ENCODE assay signal across 19 mouse cellular contexts in the genomic region with DNA sequence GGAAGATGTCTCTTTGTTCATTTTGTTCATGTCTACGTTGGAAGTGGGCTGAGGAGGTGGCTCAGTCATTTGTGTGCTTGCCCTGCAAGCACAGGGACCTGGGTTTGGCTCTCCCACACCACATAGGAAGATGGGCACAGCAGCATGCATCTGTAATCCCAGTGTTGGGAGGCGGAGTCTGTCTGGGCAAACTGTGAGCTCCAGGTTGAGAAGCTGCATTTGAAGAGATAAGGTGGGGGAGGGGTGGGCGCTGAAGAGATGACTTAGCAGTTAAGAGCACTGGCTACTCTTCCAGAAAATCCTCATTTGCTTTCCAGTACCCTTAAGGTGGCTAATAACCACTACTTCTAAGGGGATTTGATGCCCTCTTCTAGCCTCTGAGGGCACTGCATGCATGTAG. TPM values are rescaled to one million over a fixed set of nuclear protein-coding genes. Genes with fewer than 3 reads are reported as not detected.
DNase-seq lines count a peak whose midpoint lies in the region; ATAC-seq and TF ChIP-seq lines count a peak whose summit lies in the region.
"Had no signal": no experiment of that assay in that cellular context is flagged by ENCODE, and none has a peak within 500 bp of the region (broad histone marks: within the 10 kb centered on the region; RNA-seq: fewer than 3 reads in every experiment).

No protein-coding gene starts in this region.

- peak; percentile 54 for ATAC-seq in erythroid progenitor cell, adult 5-6 weeks (replicated peaks; ENCODE audit: low FRiP score, poor library complexity, severe bottlenecking)
- ATAC-seq in megakaryocyte-erythroid progenitor cell, adult 5-6 weeks (replicated peaks; ENCODE audit: low FRiP score, low TSS enrichment, poor library complexity, severe bottlenecking) = peak; percentile 56

- peaks cover 9 to 20% of the 10 kb centered on the region in 2 experiments for H3K4me1 ChIP-seq in MEL (ENCODE audit: control insufficient read depth in 1 of 2, insufficient read depth in 2 of 2, low read length in 2 of 2)

- no peak overlapping the region for H3K9ac ChIP-seq in MEL (ENCODE audit: control insufficient read depth, low read depth, low read length, poor library complexity, severe bottlenecking)
- H3K9ac ChIP-seq: limb, embryonic 13.5 days had no signal

- TF ChIP-seq POLR2A in MEL (IDR thresholded peaks at IDR 0.05; ENCODE audit: control insufficient read depth in 1 of 2, insufficient read depth in 1 of 2, low read depth in 1 of 2, low read length in 2 of 2, poor library complexity in 1 of 2) = no peak

- no peak for TF ChIP-seq CTCF in MEL (IDR thresholded peaks at IDR 0.05 in 2 of 3, conservative IDR thresholded peaks at IDR 0.05 in 1 of 3; ENCODE audit: control insufficient read depth in 1 of 3, insufficient read depth in 1 of 3, low read depth in 2 of 3, low read length in 3 of 3, poor library complexity in 1 of 3, severe bottlenecking in 1 of 3)

- TF ChIP-seq EP300 in MEL (IDR thresholded peaks at IDR 0.05; ENCODE audit: low read depth in 1 of 2, low read length in 2 of 2) = peak; percentile 29 to 78; a peak in 3 of 4 replicates

- no peak overlapping the region for H3K4me3 ChIP-seq in MEL (ENCODE audit: control insufficient read depth in 1 of 2, insufficient read depth in 1 of 2, low read depth in 2 of 2, low read length in 2 of 2)
- H3K4me3 ChIP-seq: limb, embryonic 13.5 days had no signal

- H3K27ac ChIP-seq in MEL (ENCODE audit: control insufficient read depth, low read depth, low read length) = no peak overlapping the region
- H3K27ac ChIP-seq: limb, embryonic 13.5 days had no signal

- DNase-seq in embryo, embryonic 10.5 days (ENCODE audit: low spot score) = peak; percentile 33
- DNase-seq in embryo, embryonic 10 days (ENCODE audit: low spot score) = no peak
- peak; percentile 86 for DNase-seq in MEL (ENCODE audit: low read depth, low spot score)
- no peak for DNase-seq in gastrocnemius, adult 8-10 months (ENCODE audit: low spot score in 2 of 2)
- no peak for DNase-seq in layer of hippocampus, adult 8-10 months (ENCODE audit: low spot score in 2 of 2)
- DNase-seq in T-cell, adult 2 months (ENCODE audit: low spot score) = no peak
- DNase-seq: adrenal gland, adult 8-10 months; heart, postnatal 4 days; kidney, postnatal 14 days; layer of hippocampus, postnatal 36 days had no signal

- H3K9me3 ChIP-seq in MEL (replicated peaks; ENCODE audit: insufficient read depth, low read length) = no peaks in the 10 kb centered on the region
- H3K9me3 ChIP-seq: limb, embryonic 13.5 days had no signal

- H3K27me3 ChIP-seq in MEL (ENCODE audit: control insufficient read depth in 1 of 2, insufficient read depth in 2 of 2, low read length in 2 of 2) = no peaks in the 10 kb centered on the region
- H3K27me3 ChIP-seq: limb, embryonic 13.5 days had no signal

- peaks cover 1% of the 10 kb centered on the region; the same call in 1 of the 2 replicates for H3K79me2 ChIP-seq in MEL (ENCODE audit: control insufficient read depth, insufficient read depth, low read length, poor library complexity)

- H3K36me3 ChIP-seq in MEL (ENCODE audit: control insufficient read depth in 1 of 2, insufficient read depth in 2 of 2, low read length in 2 of 2) = peaks cover 0 to 18% of the 10 kb centered on the region in 2 experiments; a peak in 2 of 4 replicates
- H3K36me3 ChIP-seq: limb, embryonic 13.5 days had no signal

- TF ChIP-seq RAD21 in MEL (IDR thresholded peaks at IDR 0.05; ENCODE audit: low read depth, low read length) = no peak

TF ChIP-seq in MEL, 35 proteins besides CTCF, POLR2A, EP300 and RAD21 (continues in another document):
- TF ChIP-seq JUND (IDR thresholded peaks at IDR 0.05; ENCODE audit: low read depth, low read length) = no peak
- no peak for TF ChIP-seq MAX (IDR thresholded peaks at IDR 0.05; ENCODE audit: low read length)
- TF ChIP-seq HCFC1 (IDR thresholded peaks at IDR 0.05; ENCODE audit: low read depth, low read length) = no peak
- TF ChIP-seq GABPA (IDR thresholded peaks at IDR 0.05; ENCODE audit: low read depth, low read length) = no peak
- TF ChIP-seq MAZ (IDR thresholded peaks at IDR 0.05; ENCODE audit: low read depth, low read length) = no peak
- peak; percentile 55 for TF ChIP-seq TAL1 (IDR thresholded peaks at IDR 0.05; ENCODE audit: low read length)
- TF ChIP-seq MXI1 (IDR thresholded peaks at IDR 0.05; ENCODE audit: low read depth, low read length) = no peak
- no peak for TF ChIP-seq BHLHE40 (IDR thresholded peaks at IDR 0.05; ENCODE audit: borderline replicate concordance, low read depth, low read length)
- TF ChIP-seq ZNF384 (IDR thresholded peaks at IDR 0.05; ENCODE audit: low read depth, low read length) = no peak
- TF ChIP-seq E2F4 (IDR thresholded peaks at IDR 0.05; ENCODE audit: borderline replicate concordance, low read depth, low read length) = no peak
- no peak for TF ChIP-seq TBP (IDR thresholded peaks at IDR 0.05; ENCODE audit: low read depth, low read length)
- peak; percentile 57; the same call in 1 of the 2 replicates for TF ChIP-seq ETS1 (IDR thresholded peaks at IDR 0.05; ENCODE audit: low read depth, low read length)
- no peak for TF ChIP-seq KAT2A (conservative IDR thresholded peaks at IDR 0.05; ENCODE audit: low read depth, low read length)
- no peak for TF ChIP-seq MYC (IDR thresholded peaks at IDR 0.05; ENCODE audit: low read depth, low read length)
- no peak; the same call in 1 of the 2 replicates for TF ChIP-seq SMC3 (IDR thresholded peaks at IDR 0.05; ENCODE audit: low read depth, low read length)
- no peak for TF ChIP-seq SIN3A (IDR thresholded peaks at IDR 0.05; ENCODE audit: low read length)
- no peak for TF ChIP-seq NELFE (IDR thresholded peaks at IDR 0.05; ENCODE audit: low read depth, low read length)
- no peak for TF ChIP-seq MEF2A (IDR thresholded peaks at IDR 0.05; ENCODE audit: extremely low read depth, insufficient replicate concordance, low read depth, low read length, poor library complexity, severe bottlenecking)
- no peak for TF ChIP-seq MAFK (IDR thresholded peaks at IDR 0.05; ENCODE audit: borderline replicate concordance, low read depth, low read length)
- TF ChIP-seq CHD2 (IDR thresholded peaks at IDR 0.05; ENCODE audit: low read length) = peak; percentile 40
- TF ChIP-seq GATA1 (IDR thresholded peaks at IDR 0.05; ENCODE audit: low read depth, low read length) = peak; percentile 71
- no peak for TF ChIP-seq POLR2AphosphoS5 (IDR thresholded peaks at IDR 0.05; ENCODE audit: borderline replicate concordance, low read depth, low read length)
- TF ChIP-seq TCF12 (IDR thresholded peaks at IDR 0.05; ENCODE audit: low read depth, low read length) = peak; percentile 65
- TF ChIP-seq ZKSCAN1 (IDR thresholded peaks at IDR 0.05; ENCODE audit: low read depth, low read length) = no peak
- TF ChIP-seq ZMIZ1 (IDR thresholded peaks at IDR 0.05; ENCODE audit: low read depth, low read length) = no peak
- no peak for TF ChIP-seq USF1 (IDR thresholded peaks at IDR 0.05; ENCODE audit: low read depth, low read length)
- TF ChIP-seq UBTF (IDR thresholded peaks at IDR 0.05; ENCODE audit: borderline replicate concordance, insufficient read depth, low read depth, low read length) = no peak
- no peak for TF ChIP-seq ELF1 (IDR thresholded peaks at IDR 0.05; ENCODE audit: low read depth, low read length)
- TF ChIP-seq POLR2AphosphoS2 (IDR thresholded peaks at IDR 0.05; ENCODE audit: low read length) = no peak
- TF ChIP-seq RCOR1 (IDR thresholded peaks at IDR 0.05; ENCODE audit: low read depth, low read length) = peak; percentile 50; the same call in 1 of the 2 replicates
- no peak for TF ChIP-seq CHD1 (IDR thresholded peaks at IDR 0.05; ENCODE audit: low read depth, low read length)
- no peak for TF ChIP-seq USF2 (IDR thresholded peaks at IDR 0.05; ENCODE audit: borderline replicate concordance in 1 of 2, insufficient read depth in 1 of 2, low read depth in 1 of 2, low read length in 2 of 2)
- TF ChIP-seq MYB (IDR thresholded peaks at IDR 0.05; ENCODE audit: low read depth, low read length) = no peak

RNA-seq across cellular contexts. Expression of gene Raly, which starts 4.7 kb away (rescaled TPM):
- total RNA-seq in MEL (2012; rRNA removed) = 214 and 237 TPM in 2 replicates
- 100 to 1,000 TPM in 1 of 2 experiments, not detected in 1; 407 TPM for polyA plus RNA-seq in MEL (2012; ENCODE audit: insufficient read depth in 1 of 2, insufficient read length in 2 of 2, low read depth in 1 of 2, low replicate concordance in 2 of 2, missing spikeins in 1 of 2)
- 87.2 and 99.8 TPM in 2 replicates for total RNA-seq in erythroid progenitor cell, adult 5-6 weeks (2015; ENCODE audit: low replicate concordance)
- 112 and 144 TPM in 2 replicates for total RNA-seq in erythroid progenitor cell, adult 5-6 weeks (2017; ENCODE audit: low replicate concordance)
- total RNA-seq in megakaryocyte-erythroid progenitor cell, adult 5-6 weeks (2014; fragmentation: Nextera tagmentation) = 153 and 167 TPM in 2 replicates
- 152 and 190 TPM in 2 replicates for total RNA-seq in megakaryocyte-erythroid progenitor cell, adult 5-6 weeks (2017)
- 10 to 100 TPM; 54.8 to 69.4 (median 58.4) TPM for total RNA-seq in gastrocnemius, adult 8-10 months (2022)
- total RNA-seq in layer of hippocampus, adult 8-10 months (2022) = 10 to 100 TPM; 63.5 to 70.0 (median 64.6) TPM

RNA-seq across cellular contexts. Expression of gene a, which starts 5.0 kb away (rescaled TPM):
- total RNA-seq in MEL (2012; rRNA removed) = not detected in 2 replicates
- not detected for polyA plus RNA-seq in MEL (2012; ENCODE audit: insufficient read depth in 1 of 2, insufficient read length in 2 of 2, low read depth in 1 of 2, low replicate concordance in 2 of 2, missing spikeins in 1 of 2)
- not detected in 2 replicates for total RNA-seq in erythroid progenitor cell, adult 5-6 weeks (2015; ENCODE audit: low replicate concordance)
- not detected in 2 replicates for total RNA-seq in erythroid progenitor cell, adult 5-6 weeks (2017; ENCODE audit: low replicate concordance)
- total RNA-seq in megakaryocyte-erythroid progenitor cell, adult 5-6 weeks (2014; fragmentation: Nextera tagmentation) = not detected in 2 replicates
- not detected in 2 replicates for total RNA-seq in megakaryocyte-erythroid progenitor cell, adult 5-6 weeks (2017)
- total RNA-seq in gastrocnemius, adult 8-10 months (2022) = not detected
- not detected for total RNA-seq in layer of hippocampus, adult 8-10 months (2022)
- total RNA-seq: adrenal gland, adult 8-10 months; gastrocnemius, adult 18-20 months; heart, adult 8-10 months; heart, postnatal 4 days; layer of hippocampus, postnatal 36 days had no signal

RNA-seq across cellular contexts. Expression of gene Gm14214, which starts 16.4 kb away (rescaled TPM):
- total RNA-seq in MEL (2012; rRNA removed) = not detected in 2 replicates
- under 1 TPM in 1 of 2 experiments, not detected in 1; 0.17 TPM for polyA plus RNA-seq in MEL (2012; ENCODE audit: insufficient read depth in 1 of 2, insufficient read length in 2 of 2, low read depth in 1 of 2, low replicate concordance in 2 of 2, missing spikeins in 1 of 2)
- not detected in 2 replicates for total RNA-seq in erythroid progenitor cell, adult 5-6 weeks (2015; ENCODE audit: low replicate concordance)
- total RNA-seq in erythroid progenitor cell, adult 5-6 weeks (2017; ENCODE audit: low replicate concordance) = not detected in 2 replicates
- not detected in 2 replicates for total RNA-seq in megakaryocyte-erythroid progenitor cell, adult 5-6 weeks (2014; fragmentation: Nextera tagmentation)
- total RNA-seq in megakaryocyte-erythroid progenitor cell, adult 5-6 weeks (2017) = not detected in 2 replicates
- total RNA-seq in gastrocnemius, adult 8-10 months (2022) = not detected
- not detected for total RNA-seq in layer of hippocampus, adult 8-10 months (2022)
- total RNA-seq: adrenal gland, adult 8-10 months; gastrocnemius, adult 18-20 months; heart, adult 8-10 months; heart, postnatal 4 days; layer of hippocampus, postnatal 36 days had no signal
- polyA plus RNA-seq: cortical plate, adult 2 months; forebrain, embryonic 11.5 days; intestine, embryonic 14.5 days; limb, embryonic 13.5 days; testis, adult 2 months had no signal

Comparison
In these comparisons a context has a peak if more than half of its experiments do, and no peak if none do; other contexts are left out.
1. DNase-seq: peak in embryo, embryonic 10.5 days (single experiment) and MEL (single experiment); none in embryo, embryonic 10 days (single experiment), gastrocnemius, adult 8-10 months (0 of 2), layer of hippocampus, adult 8-10 months (0 of 2) and T-cell, adult 2 months (single experiment).